Mouse (Mus musculus) left cerebral cortex, adult 11 months (tissue): ENCODE measurements around the gene Rps11.
A peak's percentile ranks its signal among the peaks of the same experiment; 100 is the strongest.
"Not testable (repeated sequence)": the region's sequence is repeated elsewhere in the genome, so short reads cannot be mapped to it uniquely, and the experiment has no call there.

Experiments used
- DNase-seq: peaks from one replicate; pipeline ENCODE4 v3.0.0; 2022; ENCODE audit warnings: low spot score

Gene Rps11

DNA sequence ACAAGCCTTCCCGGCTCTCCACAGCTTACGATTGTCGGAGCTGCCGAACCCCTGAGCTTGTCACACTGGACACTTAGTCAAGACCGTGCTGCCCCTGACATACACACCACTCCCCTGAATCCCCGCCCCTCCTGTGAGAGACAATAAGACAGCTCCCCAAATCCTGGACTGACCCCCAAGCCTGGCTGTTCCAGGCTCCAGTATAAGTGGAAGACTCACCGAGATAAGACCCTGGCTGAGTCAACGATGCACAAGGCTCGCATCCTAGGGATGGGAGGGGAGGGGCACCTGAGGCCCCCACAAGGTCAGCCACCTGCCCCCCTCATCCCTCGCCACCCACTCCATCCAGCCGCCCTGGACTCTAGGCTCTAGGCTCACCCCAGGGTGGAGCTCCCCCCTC, 7.6 kb upstream of the Rps11 start:
- DNase-seq: no peak

DNA sequence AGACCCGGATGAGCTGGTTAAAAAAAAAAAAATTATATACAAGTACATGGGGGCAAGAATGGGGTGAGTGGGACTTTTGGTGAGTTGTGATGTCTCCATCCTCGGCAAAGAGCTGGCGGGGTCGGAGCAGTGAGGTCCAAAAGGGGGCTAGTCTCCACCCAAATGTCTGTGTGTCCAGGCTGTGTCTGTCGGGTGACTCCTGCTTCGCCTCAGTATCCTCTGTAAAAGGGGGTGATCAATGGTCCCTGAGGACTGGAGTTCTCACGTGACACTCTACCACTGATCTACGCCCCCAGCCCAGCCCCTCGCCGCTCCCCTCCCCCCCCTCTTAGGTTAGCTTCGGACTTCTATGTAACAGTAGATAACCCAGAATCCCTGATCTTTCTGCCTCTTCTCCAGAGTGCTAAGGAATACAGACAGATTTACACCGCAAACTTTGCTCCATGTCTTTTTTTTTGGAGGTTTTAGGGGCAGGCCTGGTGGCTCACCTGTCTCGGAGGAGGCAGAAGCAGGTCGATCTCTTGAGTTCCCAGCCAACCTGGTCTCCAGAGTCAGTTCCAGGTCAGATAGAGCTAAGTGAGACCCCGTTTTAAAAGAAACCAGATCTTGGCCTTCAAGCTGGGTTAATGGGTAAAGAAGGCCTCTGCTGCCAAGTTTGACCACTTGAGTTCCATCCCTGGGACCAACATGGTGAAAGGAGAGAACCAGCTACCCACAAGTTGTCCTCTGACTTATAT, 5.7 kb upstream of the Rps11 start:
- DNase-seq: no peak

DNA sequence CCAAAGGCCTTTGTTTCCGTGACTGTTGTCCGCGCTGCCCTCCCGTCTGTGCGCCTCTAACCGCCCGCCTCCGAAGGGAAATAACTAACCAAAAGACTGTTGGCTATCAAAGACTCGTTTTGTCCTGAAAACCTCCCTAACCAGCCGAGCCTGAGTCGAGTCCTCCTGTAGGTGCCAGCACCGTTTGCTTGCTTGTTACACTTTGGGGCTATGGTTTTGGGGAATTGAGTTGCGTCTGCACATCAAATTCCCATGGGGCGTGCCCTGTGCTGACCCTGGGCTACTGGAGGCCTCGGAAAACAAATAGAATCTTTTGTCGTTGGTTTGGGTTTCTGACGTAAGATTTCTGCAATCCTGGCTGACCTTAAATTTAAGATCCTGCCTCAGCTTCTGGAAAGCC, 5.1 kb upstream of the Rps11 start:
- DNase-seq: no peak

DNA sequence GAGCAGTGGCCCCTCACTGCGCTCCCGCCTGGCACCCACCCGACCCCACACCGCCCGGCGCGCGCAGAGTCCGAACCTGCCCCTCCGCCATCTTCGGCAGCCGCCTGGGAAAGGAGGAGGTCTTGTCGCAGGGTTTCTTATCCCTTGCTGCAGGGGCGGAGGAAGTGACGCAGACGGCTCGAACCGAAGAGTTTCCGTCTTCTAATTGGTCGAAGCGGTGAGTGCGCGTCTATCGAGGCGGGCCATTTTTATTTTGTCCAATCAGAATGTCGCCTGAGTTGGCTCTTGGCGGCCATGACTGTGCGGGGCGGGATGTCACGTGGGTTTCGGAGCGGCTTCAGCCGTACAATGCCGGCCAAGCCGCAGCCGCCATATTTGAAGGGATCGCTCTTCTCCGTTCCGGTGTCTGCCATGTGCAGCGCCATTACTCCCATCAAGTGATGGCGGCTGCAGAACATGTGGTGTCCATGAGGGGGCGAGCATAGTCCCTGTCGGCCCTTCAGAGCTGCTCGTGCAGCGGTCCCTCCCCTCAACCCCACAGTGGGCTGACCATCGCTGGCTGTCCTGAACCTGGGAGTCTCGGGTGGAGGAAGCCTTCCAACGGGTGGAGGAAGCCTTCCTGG, 4.5 kb upstream of the Rps11 start, which contains the start of gene Rpl13a:
Gene Rpl13a (minus strand): TSS at position 138 of the 623 bp plus-strand sequence.
- DNase-seq: peak; percentile 99

DNA sequence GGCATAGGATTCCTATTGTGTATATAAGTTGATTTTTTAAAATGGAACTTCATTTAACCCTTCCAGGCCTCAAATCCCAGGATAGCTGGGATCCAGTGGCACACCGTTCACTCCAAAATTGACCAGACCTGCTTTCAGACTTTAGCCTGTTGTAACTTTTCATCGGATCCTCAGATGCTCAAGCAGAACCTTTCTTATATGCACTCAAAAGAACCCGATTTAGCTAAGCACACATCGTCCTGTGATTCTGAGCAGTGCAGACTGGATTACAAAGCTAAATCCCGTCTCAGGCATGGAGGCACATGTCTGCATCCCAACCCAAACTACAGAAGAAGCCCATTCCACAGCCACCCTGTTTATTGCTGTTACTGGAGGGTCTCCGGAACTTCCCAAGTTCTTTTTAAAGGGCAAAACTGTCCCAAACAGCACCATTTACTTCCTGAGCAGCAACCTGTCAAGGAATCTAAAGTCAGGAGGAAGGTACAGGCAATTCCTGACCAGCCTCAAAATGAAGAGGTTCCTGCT, 3.5 kb upstream of the Rps11 start:
- no peak for DNase-seq

DNA sequence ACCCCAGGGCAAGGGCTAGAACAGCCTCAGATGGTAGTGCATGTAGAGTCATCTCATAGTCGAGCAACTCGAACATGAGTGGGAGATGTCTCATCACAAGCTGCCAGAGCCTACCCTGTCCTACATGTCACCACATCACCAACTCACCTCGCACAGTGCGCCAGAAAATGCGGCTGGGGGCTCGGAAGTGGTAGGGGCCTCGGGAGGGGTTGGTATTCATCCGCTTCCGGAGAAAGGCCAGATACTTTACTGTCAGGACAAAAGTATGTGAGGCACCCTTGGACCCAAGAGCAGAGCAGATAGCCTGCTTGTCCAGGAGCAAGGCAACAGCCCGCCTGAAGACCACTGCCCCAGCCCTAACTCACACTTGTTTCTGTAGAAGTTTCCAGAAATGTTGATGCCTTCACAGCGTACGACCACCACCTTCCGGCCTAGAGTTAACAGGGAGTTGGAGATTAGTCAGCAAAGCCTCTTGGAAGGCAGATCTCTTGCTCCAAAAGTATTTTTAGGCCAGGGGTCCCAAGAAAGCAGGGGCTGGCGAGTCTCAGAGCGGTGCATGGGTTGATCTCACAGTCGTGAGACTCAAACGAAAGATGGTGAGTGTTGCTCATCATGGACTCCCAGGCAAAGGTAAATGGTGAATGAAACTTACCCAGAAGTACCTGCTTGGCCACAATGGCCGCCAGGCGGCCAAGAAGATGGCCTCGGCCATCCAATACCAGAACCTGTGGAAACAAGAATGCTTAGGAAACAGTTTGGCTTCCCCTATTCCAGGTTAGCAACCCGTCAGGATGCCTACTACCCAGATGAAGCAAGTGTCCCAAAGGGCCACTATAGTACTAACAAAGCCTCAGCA, 2.8 kb upstream of the Rps11 start:
- no peak for DNase-seq

DNA sequence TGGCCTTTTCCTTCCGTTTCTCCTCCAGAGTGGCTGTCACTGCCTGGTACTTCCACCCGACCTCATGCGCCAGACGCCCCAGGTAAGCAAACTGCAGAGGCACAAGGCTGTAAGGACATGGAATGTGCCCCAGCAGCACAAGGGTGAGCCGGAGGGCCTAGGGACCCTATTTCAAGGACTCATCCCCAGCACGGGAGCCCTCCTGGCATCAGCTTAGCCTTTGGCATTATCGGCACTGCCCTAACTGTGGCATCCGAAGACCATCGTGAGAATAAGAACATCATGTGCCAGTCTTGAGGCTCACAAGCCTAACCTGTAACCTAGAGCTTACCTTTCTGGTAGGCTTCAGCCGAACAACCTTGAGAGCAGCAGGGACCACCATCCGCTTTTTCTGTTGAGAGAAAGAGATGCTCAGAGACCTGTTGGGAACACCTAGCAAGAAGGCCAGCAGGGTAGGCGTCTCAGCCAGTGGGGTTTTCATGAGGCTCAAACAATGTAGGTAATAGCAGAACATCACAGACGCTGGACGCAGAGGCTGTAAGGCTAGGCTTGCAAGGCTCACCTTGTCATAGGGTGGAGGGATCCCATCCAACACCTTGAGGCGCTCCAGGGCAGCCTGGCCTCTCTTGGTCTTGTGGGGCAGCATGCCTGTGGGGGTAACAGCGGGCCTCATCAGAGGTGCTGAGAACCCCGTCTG, 2.1 kb upstream of the Rps11 start:
- DNase-seq: no peak

DNA sequence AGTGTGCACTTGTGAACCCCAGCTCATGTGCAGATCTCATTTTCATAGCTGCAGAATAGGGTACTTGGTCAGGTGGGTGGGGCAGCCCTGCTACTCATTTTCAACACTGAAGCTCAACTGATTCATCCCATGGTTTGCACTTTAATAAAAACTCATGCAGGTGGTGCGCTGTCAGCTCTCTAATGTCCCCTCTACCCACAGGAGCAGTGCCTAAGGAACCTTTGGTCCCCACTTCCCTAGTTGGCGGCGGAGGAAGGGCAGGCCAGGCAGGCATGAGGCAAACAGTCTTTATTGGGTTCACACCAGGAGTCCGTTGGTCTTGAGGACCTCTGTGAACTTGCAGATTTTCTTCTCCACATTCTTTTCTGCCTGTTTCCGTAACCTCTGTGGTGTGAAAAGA, 1.4 kb upstream of the Rps11 start:
- DNase-seq: not testable (repeated sequence)

DNA sequence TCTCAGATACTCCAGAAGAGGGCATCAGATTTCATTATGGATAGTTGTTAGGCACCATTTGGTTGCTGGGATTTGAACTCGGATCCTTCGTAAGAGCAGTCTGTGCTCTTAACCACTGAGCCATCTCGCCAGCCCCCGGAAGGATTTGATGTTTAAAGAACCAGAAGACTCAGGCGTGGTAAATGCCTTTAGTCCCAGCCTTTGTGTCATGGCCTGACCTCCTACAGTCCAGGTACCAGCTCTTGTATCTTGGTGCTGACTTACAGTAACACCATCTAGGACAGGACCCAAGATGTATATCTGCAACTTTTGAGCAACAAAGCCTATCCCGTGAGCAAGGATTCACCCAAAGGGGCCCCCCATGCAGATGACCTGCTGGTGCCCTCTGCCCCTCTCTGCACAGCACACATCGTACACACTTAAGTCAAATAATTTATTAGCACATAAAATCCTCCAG, 933 bp upstream of the Rps11 start:
- DNase-seq: no peak

DNA sequence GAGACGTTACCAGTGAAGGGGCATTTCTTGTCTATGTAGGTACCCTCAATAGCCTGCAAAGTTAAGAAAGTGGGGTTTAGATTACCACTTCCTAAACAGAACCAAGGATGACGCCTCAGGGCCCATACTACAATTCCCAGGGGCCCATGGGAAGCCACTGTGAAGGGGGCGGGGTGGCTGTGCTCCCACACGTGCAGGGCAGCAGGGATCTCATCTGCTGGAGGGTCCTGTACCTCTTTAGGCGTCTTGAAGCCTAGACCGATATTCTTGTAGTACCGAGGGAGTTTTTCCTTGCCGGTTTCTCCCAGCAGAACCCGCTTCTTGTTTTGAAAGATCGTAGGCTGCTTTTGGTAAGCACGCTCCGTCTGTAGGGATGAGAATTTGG, 1.1 kb downstream of the Rps11 start:
- no peak for DNase-seq

DNA sequence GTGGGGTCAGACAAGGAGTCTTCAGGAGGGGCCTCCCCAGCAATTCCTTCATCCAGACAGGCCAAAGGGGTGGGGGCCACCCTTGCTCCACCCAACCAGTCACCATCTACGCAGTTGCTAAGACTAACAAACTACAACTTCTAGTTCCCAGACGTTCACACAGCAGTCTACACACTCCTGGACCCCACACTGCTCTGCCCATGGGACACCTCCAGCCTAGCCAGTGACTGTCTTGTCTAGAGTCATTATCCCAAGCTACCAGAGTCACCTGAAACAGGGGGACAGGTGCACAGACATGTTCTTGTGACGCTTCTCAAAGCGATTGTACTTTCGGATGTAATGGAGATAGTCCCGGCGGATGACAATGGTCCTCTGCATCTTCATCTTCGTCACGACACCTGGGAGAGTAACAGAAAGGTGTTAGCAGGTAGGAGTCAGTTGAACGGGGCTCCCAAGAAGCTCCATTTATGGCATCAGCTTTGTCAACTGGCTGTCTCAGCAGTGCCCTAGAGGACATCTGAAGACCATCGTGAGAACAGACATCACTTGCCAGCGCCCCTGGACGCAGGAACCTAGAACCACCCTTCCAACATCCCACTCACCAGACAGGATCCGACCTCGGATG, 1.6 kb downstream of the Rps11 start:
- DNase-seq: no peak

DNA sequence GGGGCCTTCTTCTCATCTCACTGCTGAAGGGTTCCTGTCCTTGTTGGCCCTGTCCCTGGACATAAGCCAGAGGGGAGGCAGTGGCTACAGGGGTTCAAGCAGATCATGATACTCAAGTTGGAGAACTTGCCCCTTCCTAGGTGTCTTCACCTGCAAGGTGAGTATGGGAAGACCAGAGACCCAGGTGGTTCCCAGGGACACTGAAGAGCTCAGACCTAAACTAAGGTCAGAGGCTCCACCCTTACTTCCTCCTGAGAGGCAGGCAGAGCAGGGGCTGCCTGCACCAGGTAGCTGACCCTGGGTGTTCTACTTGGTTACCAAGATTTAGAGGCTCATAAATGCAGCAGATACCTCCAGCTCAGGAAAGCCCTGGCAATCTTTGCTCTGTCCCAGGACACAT, 2.3 kb downstream of the Rps11 start:
- DNase-seq: no peak

DNA sequence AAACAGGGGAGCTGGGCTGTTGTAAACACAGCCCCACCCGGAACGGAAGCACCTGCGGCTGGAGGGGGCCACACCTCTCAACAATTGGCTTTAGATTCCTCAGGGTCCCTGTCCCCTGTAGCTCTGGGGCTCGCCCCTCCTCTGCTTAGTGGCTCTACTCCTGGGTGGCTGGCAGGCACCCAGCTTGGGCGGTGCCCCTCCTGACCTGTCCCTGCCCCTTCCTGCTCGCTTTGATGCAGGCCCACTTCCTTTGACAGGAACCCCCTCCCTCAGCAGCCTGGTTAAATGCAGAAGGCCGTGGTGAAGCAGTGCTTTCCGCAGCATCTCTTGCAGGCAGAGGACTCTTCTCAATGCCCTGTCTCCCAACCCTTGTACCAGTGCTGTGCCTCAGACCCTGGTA, 2.8 kb downstream of the Rps11 start:
- DNase-seq: no peak

DNA sequence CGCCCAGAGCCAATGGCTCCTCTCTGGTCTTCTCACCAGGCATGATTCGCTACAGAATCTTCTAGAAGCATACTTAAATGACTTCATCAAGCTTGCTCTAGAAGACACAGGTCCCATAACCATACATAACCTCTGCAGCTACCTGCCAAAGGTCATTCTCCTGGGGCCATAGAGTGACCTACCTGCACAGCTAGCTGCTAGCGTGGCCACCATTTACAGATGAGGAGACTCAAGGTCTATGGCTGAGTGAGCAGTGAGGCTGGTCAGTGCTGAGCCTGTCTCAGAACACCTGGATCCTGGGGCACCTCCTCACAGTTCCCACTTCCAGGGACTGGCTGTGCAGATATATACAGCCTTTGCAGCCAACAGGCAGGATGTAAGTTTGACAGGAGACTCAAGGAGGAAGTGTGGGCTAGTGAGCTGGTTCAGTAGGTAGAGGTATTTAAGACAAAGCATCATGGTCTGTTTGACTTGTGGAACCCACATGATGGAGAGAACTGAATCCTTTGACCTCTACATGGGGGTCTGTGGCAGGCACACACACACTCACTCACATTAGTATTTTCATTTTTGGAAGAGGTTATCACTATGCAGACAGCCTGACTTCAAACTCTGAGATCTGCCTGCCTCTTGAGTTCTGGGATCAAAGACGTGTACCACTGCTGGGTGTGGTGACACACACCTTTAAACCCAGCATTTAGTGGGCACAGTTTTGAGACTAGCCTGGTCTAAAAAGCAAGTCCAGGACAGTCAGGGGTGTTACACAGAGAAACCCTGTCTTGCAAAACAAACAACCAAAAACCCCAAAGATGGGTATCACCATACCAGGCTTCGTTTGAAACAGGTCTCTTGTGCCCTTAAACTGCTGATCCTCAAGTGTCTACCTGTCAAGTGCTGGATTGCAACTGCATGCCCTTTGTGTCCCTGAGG, 4.2 kb downstream of the Rps11 start:
- DNase-seq: no peak

DNA sequence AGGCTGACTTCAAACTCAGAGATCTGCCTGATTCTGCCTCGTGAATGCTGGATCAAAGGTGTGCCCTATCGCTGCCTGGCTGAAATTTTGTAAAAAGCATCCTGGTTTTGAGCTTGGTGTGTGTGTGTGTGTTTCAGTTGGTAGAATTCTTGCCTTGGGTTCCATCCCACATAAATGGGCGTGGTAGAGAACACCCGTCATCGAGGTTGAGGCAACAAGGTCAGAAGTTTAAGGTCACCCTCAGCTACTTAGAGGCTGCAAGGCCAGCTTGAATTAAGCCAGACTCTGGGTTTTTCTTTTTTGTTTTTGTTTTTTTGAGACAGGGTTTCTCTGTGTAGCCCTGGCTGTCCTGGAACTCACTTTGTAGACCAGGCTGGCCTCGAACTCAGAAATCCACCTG, 5.9 kb downstream of the Rps11 start:
- no peak for DNase-seq

DNA sequence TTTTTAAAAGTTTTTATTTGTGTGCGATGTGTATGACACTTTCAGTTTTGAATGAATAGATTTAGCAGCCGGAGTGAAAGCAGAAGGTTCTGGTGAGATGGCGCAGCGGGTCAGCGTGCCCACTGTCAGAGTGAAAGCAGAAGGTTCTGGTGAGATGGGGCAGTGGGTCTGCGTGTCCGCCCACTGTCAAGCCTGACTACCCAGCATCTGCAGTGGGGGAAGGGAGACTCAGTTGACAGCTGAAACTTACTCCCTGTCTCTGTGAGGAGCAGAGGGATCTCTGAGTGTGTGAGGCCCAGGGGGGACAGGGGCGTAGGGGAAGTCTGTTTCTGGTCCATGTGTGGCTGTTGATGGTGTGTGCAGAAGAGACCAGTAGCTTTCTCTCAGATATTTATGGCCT, 6.7 kb downstream of the Rps11 start:
- DNase-seq: no peak

DNA sequence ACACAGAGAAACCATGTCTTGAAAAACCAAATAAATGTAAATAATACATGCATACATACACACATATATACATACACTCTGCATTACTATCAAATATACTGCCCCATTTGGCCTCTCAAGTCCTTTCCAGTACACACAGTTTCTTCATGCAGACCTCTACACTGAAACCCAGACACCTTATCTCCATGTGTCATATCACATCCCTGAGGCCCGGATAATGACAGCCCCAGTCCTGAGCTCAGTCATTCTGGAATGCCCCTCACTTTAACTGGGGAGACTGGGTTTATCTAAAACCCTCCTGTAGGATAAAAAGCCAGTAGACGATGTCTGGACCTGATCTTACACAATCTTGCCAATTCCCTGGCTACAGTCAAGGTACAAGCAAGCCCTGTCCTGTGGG, 10.8 kb downstream of the Rps11 start:
- DNase-seq: no peak

DNA sequence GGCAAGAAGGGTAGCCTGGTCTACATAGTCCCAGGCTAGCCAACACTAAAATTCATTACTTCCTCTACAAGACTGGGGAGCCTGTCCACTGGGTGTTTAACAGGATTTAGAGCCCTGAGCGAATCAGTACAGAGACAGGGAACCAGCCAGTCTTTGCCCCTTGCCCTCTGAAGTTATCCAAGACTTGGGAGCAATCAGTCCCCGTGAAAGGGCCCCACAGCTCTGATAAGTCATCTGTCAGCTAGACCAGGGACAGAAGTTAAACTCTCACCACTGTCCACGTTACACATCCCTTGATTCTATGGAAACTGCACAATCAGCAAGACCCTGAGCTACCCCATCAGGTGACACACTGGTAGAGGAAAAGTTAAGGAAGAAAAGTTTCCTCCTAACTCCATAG, 11.7 kb downstream of the Rps11 start:
- DNase-seq: no peak

DNA sequence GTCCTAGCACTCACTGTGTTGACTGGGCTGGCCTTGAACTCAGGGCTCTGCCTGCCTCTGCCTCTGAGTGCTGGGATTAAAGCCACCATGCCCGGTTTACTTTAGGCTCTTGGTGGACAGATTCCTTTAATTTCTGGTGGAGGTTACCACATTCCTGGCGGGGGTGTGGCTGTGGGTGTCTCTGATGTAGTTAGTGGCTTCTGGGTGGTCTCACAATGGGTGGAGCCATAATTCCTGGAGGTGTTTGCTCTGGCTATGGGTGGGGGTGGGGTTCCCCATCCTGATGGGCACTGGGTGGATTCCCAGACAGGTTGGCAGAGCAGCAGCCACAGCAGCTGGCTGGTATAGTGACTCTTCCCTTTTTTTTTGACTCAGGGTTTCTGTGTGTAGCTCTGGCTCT, 12.3 kb downstream of the Rps11 start:
- DNase-seq: no peak

DNA sequence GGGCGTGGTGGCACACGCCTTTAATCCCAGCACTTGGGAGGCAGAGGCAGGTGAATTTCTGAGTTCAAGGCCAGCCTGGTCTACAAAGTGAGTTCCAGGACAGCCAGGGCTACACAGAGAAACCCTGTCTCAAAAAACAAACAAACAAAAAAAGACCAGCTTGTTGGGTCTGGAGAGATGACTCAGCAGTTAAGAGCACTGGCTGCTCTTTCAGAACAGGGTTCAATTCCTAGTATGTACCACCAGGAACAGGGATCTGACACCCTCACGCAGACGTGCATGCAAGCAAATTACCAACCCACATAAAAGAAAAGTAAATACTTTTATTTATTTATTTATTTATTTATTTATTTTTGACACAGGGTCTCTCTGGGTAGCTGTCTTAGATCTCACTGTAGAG, 14.2 kb downstream of the Rps11 start:
- DNase-seq: not testable (repeated sequence)
